Mouse (Mus musculus) midbrain, embryonic 16.5 days (tissue): ENCODE measurements around the gene Zfp410. TPM values are rescaled to one million over a fixed set of nuclear protein-coding genes. Genes with fewer than 3 reads are reported as not detected.

Experiments
- ATAC-seq: fragments of 200-750 bp; cut with Nextera tagmentation; 2 replicates; pipeline ENCODE4 v1.8.0; 2017; ENCODE audit warnings: moderate TSS enrichment
- H3K27ac ChIP-seq: fragments of 300-500 bp; sonication (generic); 2 replicates; pipeline ENCODE4 v1.5.1; 2014; ENCODE audit warnings: mild to moderate bottlenecking, low read length, mixed read lengths
- H3K27me3 ChIP-seq: fragments of 300-500 bp; sonication (generic); 2 replicates; pipeline ENCODE4 v1.6.1; 2014; ENCODE audit warnings: low read depth, low read length, mixed read lengths; ENCODE audit not compliant: control insufficient read depth, insufficient read depth
- H3K36me3 ChIP-seq: fragments of 300-500 bp; sonication (generic); 2 replicates; pipeline ENCODE4 v1.6.1; 2014; ENCODE audit warnings: mild to moderate bottlenecking, low read length, moderate library complexity, mixed read lengths; ENCODE audit not compliant: control insufficient read depth, insufficient read depth
- H3K4me1 ChIP-seq: fragments of 300-500 bp; sonication (generic); 2 replicates; pipeline ENCODE4 v1.6.1; 2014; ENCODE audit warnings: mild to moderate bottlenecking, low read length, mixed read lengths; ENCODE audit not compliant: control insufficient read depth, insufficient read depth
- H3K4me2 ChIP-seq: fragments of 300-500 bp; sonication (generic); 2 replicates; pipeline ENCODE4 v1.6.1; 2014; ENCODE audit warnings: mild to moderate bottlenecking, low read length, mixed read lengths
- H3K4me3 ChIP-seq: fragments of 300-500 bp; sonication (generic); 2 replicates; pipeline ENCODE4 v1.5.1; 2014; ENCODE audit warnings: low read depth, mild to moderate bottlenecking, low read length, moderate library complexity, mixed read lengths
- H3K9ac ChIP-seq: fragments of 300-500 bp; sonication (generic); 2 replicates; pipeline ENCODE4 v1.6.1; 2014; ENCODE audit warnings: low read depth, low read length, mixed read lengths
- H3K9me3 ChIP-seq: fragments of 300-500 bp; sonication (generic); replicated peaks from 2 replicates; pipeline ENCODE4 v1.6.1; 2014; ENCODE audit warnings: mild to moderate bottlenecking, low read length, mixed read lengths; ENCODE audit not compliant: control insufficient read depth, poor library complexity, severe bottlenecking
- WGBS: fragments of 180-500 bp; shearing (Covaris S2); extraction: QIAGEN DNeasy Blood & Tissue Kit; methylation state at CpG from one replicate; pipeline ENCODE4 v1.1.7; 2014; 5-methylcytosine and 5-hydroxymethylcytosine counted together
- polyA plus RNA-seq: library from polyadenylated mRNA; unstranded; fragments of >200 nt; fragmentation: Nextera tagmentation; extraction: Ambion mirVana; gene quantifications from 2 replicates; pipeline ENCODE4 v1.2.1, GENCODE M21; 2015

Gene Zfp410
- polyA plus RNA-seq, 1 experiment from 2014 or later: 59.4 TPM

DNA sequence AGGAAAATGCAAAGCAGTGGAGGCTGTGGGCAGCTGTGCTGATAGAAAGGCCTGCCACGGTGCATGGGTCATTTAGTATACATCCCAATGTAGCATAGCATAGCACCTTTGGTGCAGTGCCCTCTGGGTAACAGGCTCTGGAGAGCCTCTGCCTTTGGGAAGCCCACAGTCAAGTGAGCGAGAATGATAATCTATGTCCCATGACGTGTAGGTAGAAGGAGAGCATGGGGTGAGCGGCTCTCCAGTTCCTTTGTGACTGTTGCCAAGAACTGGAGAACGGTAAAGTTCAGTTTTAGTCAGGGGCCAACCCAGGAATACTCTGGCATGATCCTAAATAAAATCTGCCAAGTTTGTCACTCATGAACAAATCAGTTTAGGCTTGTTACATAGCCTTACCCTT, 55.0 kb downstream of the Zfp410 start:
- H3K9me3 ChIP-seq: no peaks in the 10 kb centered on the region
- 93% methylated on average over 5 of the region's 5 CpGs for WGBS

GRCm38 (mm10) chr12:84373831-84374481, 57.3 kb downstream of the Zfp410 start:
- no peak for ATAC-seq
- Histone ChIP-seq H3K4me1 (no peaks in the 10 kb centered on the region), H3K4me3 (no peak overlapping the region), H3K4me2 (no peak overlapping the region), H3K36me3 (peaks cover 36% of the 10 kb centered on the region), H3K27ac (no peak overlapping the region), H3K9ac (no peak overlapping the region), H3K27me3 (no peaks in the 10 kb centered on the region), H3K9me3 (no peaks in the 10 kb centered on the region)
- 82% methylated on average over 6 of the region's 6 CpGs for WGBS

More for the DNA sequence above, 55.0 kb downstream of the Zfp410 start:
- Histone ChIP-seq H3K9ac (no peak overlapping the region), H3K4me1 (no peaks in the 10 kb centered on the region), H3K4me2 (no peak overlapping the region), H3K36me3 (peaks cover 37% of the 10 kb centered on the region), H3K4me3 (no peak overlapping the region), H3K27ac (no peak overlapping the region), H3K27me3 (no peaks in the 10 kb centered on the region)
- ATAC-seq: no peak

DNA sequence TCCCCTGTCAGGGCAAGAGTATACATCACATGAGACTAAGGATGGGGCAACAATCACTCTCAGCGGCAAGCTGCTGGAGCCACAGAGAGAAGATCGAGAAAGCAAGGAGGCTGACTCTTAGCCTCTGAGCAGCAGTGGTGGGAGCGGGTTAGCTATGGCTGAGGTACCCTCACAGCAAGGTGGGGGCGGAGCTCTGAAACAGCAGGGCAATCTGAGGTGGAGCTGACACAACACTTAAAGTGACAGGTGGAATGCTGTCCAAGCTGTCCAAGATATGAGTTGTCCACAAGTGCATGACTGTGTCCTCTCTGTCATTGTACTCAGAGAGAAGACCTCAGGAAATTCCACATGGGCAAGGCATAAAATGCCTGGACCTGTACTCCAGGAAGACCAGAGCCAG, 65.7 kb downstream of the Zfp410 start:
- Histone ChIP-seq H3K9ac (no peak overlapping the region), H3K27me3 (no peaks in the 10 kb centered on the region), H3K36me3 (peaks cover 4% of the 10 kb centered on the region; the same call in 1 of the 2 replicates), H3K27ac (no peak overlapping the region), H3K4me3 (no peak overlapping the region), H3K4me1 (no peaks in the 10 kb centered on the region), H3K9me3 (no peaks in the 10 kb centered on the region), H3K4me2 (no peak overlapping the region)
- no peak for ATAC-seq
- WGBS: 91% methylated on average over 4 of the region's 4 CpGs

- Histone ChIP-seq H3K4me3 (no peak overlapping the region), H3K9me3 (no peaks in the 10 kb centered on the region), H3K9ac (no peak overlapping the region), H3K27ac (no peak overlapping the region), H3K27me3 (no peaks in the 10 kb centered on the region), H3K4me1 (no peaks in the 10 kb centered on the region), H3K4me2 (no peak overlapping the region), H3K36me3 (no peaks in the 10 kb centered on the region; the same call in 1 of the 2 replicates)
- no peak for ATAC-seq
- 77% methylated on average over 5 of the region's 5 CpGs for WGBS
These were observed 68.0 kb downstream of the Zfp410 start for GRCm38 (mm10) chr12:84384644-84385081.

- Histone ChIP-seq H3K4me2 (no peak overlapping the region), H3K27ac (no peak overlapping the region), H3K9me3 (no peaks in the 10 kb centered on the region), H3K36me3 (no peaks in the 10 kb centered on the region; the same call in 1 of the 2 replicates), H3K4me3 (no peak overlapping the region), H3K9ac (no peak overlapping the region), H3K4me1 (no peaks in the 10 kb centered on the region), H3K27me3 (no peaks in the 10 kb centered on the region)
- ATAC-seq: no peak
- 93% methylated on average over 4 of the region's 4 CpGs for WGBS
These were observed 68.8 kb downstream of the Zfp410 start for GRCm38 (mm10) chr12:84385408-84385807.

- Histone ChIP-seq H3K9me3 (no peaks in the 10 kb centered on the region), H3K27ac (no peak overlapping the region), H3K4me1 (no peaks in the 10 kb centered on the region), H3K36me3 (peaks cover 3% of the 10 kb centered on the region; the same call in 1 of the 2 replicates), H3K9ac (no peak overlapping the region), H3K27me3 (no peaks in the 10 kb centered on the region), H3K4me3 (no peak overlapping the region), H3K4me2 (no peak overlapping the region)
- WGBS: 89% methylated on average over 8 of the region's 8 CpGs
- no peak for ATAC-seq
These were observed 71.4 kb downstream of the Zfp410 start for GRCm38 (mm10) chr12:84388097-84388496.

GRCm38 (mm10) chr12:84388774-84389400, 72.2 kb downstream of the Zfp410 start:
- Histone ChIP-seq H3K4me2 (no peak overlapping the region), H3K4me1 (no peaks in the 10 kb centered on the region), H3K9ac (no peak overlapping the region), H3K27ac (no peak overlapping the region), H3K36me3 (peaks cover 5% of the 10 kb centered on the region; the same call in 1 of the 2 replicates), H3K9me3 (no peaks in the 10 kb centered on the region), H3K27me3 (no peaks in the 10 kb centered on the region), H3K4me3 (no peak overlapping the region)
- no peak for ATAC-seq
- WGBS: 74% methylated on average over 14 of the region's 14 CpGs

GRCm38 (mm10) chr12:84390336-84390735, 73.7 kb downstream of the Zfp410 start:
- H3K9me3 ChIP-seq: no peaks in the 10 kb centered on the region
- H3K4me3 ChIP-seq: no peak overlapping the region
- no peaks in the 10 kb centered on the region for H3K27me3 ChIP-seq
- no peak for ATAC-seq
- H3K4me2 ChIP-seq: no peak overlapping the region
- WGBS: 88% methylated on average over 6 of the region's 6 CpGs
- no peak overlapping the region for H3K9ac ChIP-seq
- H3K4me1 ChIP-seq: no peaks in the 10 kb centered on the region
- H3K36me3 ChIP-seq: peaks cover 5% of the 10 kb centered on the region; the same call in 1 of the 2 replicates
- H3K27ac ChIP-seq: no peak overlapping the region

DNA sequence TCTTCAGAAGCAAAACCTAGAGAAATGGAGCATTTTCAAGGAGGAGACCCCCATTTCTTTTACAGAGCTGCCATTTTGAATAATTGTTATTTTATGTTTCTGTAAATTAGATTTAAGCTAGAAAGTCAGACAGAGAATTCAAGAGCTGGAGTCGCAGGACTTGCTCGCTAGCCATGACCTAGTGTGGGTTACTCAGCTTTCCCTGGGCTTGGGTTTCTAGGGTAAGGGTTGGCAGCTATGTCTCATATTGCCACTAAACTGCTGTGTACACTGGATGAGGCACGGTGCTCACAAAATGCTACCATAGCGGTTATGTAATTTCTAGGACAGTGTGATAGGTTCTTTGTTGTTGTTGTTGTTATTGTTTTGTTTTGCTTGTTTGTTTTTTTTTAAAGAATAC, 76.0 kb downstream of the Zfp410 start:
- 99% methylated on average over 4 of the region's 4 CpGs for WGBS
- Histone ChIP-seq H3K9me3 (no peaks in the 10 kb centered on the region), H3K4me3 (no peak overlapping the region), H3K36me3 (peaks cover 5% of the 10 kb centered on the region; the same call in 1 of the 2 replicates), H3K4me1 (no peaks in the 10 kb centered on the region), H3K9ac (no peak overlapping the region), H3K4me2 (no peak overlapping the region), H3K27me3 (no peaks in the 10 kb centered on the region), H3K27ac (no peak overlapping the region)
- no peak for ATAC-seq
